Mouse (Mus musculus): Measurements from ENCODE around the gene Oasl1. TPM values are rescaled to one million over a fixed set of nuclear protein-coding genes. Genes with fewer than 3 reads are reported as not detected.
"Not testable (repeated sequence)": the region's sequence is repeated elsewhere in the genome, so short reads cannot be mapped to it uniquely, and the experiment has no call there.

Gene Oasl1
- total RNA-seq, 4 experiments from 2014 or later: not detected

DNA sequence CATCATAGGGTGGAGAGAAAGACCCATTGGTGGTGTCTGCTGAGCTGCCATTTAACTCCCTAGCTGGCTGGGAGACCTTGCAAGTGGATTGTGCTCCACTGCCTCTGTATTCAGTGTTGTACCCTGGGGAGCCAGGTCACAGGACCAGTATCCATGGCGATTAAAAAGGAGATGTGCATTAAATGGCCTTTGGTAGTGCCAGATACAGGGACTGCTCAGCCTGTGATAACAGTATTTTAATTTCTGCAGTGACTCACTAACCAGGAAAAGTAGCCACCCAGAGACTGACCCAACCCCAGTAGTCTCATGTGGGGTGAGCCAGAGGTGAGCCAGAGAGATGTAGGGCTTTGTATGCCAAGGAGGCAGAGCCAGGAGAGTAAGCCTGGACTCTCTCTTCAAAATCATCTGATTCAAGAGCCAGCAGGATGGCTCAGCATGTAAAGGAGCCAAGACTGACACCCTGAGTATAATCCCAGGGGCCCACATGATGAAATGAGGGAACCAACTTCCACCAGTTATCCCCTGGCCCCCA, 3.2 kb downstream of the Oasl1 start:
- DNase-seq (ENCODE audit: low spot score in 2 of 2): no peak

DNA sequence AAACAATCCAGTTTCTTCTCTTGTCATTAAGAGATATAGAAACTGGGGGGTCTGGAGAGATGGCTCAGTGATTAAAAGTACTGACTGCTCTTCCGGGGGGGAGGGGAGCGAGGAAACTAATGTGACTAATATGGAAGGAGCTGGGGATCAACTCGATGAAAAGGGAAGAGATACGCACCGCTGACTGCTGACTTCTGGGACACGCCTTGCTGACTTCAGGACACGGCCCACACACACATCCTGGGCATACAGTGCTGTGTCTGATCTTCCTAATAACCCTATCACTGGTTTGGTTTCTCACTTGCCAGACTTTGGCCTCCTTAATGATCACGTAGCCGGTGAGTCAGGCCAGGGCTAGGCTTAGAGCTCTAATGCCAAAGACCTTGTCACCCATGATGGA, 3.7 kb downstream of the Oasl1 start:
- no peak for DNase-seq (ENCODE audit: low spot score in 2 of 2)

DNA sequence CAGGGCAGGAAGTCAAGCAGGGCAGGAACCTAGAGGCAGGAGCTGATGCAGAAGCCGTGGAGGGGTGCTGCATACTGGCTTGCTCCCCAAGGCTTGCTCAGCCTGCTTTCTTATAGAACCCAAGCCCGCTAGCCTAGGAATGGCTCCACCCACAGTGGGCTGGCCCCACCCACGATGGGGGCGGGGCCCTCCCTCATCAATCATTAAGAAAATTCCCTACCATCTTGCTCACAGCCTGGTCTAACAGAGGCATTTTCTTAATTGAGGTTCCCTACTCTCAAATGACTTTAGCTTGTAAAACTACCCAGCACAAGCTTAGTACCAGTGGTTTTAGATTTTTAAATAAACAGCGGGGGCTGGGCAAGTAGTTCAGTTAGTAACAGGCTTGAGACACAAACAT, 8.6 kb downstream of the Oasl1 start:
- DNase-seq (ENCODE audit: low spot score in 2 of 2): no peak

DNA sequence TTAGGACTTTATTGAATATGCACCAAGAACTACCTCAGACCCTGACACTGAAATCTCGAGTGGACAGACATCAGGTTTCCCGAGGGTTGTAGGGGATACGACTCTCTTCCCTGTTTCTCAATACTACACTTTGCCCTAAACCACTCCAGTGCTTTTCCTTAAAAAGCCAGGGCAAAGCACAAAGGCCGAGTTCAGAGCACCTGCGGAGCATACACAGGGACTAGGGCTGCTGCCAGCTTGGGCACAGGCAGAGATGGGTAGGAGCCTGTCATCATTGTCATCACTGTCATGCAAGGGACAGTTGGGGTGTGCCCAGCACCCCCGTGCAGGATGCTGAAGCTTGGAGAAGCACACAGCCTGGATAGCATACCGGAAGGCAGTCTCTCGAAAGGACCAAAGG, 10.2 kb downstream of the Oasl1 start:
- DNase-seq (ENCODE audit: low spot score in 2 of 2): no peak

DNA sequence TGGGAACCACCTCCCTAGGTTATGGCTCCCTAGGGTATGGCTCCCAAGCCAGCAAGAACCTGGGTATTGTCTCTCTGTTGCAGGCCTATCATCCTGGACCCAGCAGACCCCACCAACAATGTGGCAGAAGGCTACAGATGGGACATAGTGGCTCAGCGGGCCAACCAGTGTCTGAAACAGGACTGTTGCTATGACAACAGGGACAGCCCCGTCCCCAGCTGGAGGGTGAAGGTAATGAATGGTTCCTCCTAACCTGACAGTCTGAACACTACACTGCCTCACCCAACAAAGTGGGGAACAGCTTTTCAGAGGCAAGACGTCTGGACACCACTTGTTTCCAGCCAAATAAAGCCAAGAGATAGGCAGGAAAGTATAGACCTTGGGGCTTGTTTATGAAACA, 12.8 kb downstream of the Oasl1 start:
- DNase-seq (ENCODE audit: low spot score in 2 of 2): no peak

DNA sequence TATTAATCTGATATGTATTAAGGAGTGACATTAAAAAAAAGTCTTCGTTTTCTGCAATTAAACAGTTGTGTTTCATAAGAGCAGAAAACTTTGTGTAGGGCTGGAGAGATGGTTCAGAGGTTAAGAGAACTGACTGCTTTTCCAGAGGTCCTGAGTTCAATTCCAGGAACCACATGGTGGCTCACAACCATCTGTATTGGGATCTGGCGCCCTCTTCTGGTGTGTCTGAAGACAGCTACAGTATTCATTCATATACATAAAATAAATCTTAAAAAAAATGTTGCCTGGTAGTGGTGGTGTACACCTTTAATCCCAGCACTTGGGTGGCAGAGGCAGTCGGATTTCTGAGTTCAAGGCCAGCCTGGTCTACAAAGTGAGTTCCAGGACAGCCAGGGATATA, 18.1 kb downstream of the Oasl1 start:
- DNase-seq (ENCODE audit: low spot score in 2 of 2): not testable (repeated sequence)

DNA sequence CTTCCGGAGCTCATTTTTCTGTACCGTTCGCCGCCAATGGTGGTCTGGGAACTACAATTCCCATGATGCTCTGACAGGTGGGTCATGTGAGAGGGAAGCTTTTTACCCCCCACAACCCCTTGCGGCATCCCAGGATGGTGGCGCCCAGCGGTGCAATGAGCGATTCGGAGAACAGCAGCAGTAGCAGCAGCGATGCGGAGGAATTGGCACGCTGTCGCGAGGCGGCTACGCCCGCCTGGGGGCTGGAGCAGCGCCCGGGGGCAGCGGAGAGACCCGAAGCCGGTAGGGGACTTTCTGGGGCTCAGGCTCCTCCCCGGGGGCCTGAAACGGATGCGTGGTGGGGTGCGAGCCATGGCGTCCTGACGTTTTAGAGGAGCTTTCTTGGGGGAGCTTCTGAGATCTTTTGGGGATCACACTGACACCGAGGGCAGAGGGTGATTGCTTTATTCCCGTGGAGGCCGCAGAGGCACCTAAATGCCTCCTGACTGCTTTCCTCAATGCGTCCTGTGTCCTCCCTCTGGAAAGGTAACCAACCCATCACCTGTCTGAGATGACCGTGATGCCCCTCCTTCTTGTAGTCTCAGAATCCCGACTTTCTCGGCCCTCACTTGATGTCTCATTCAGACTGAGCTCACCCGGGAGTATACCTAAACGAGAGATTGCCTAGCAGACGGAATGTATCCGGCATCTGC, 19.2 kb downstream of the Oasl1 start, which contains the start of gene 2210016L21Rik:
2210016L21Rik (plus strand) TSS at position 85 of the 692 bp plus-strand sequence.
- DNase-seq (ENCODE audit: low spot score in 2 of 2): peak; percentile 57 to 71

DNA sequence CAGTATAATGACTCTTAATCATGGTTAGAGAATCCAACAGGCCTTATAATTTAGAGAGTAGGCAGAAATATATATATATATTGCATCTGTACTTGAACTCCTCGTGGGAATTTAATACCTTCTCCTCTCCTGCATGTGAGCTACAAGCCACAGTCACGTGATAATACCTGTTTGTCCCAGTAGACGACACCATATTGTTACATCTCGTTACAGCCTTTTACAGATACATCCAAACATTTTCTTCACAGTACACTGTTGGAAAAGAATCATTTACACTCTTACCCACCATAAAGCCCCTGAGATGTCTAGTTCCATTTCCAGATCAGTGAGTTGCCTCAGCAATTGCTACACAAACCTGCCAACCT, 19.7 kb downstream of the Oasl1 start:
- no peak for DNase-seq (ENCODE audit: low spot score in 2 of 2)

DNA sequence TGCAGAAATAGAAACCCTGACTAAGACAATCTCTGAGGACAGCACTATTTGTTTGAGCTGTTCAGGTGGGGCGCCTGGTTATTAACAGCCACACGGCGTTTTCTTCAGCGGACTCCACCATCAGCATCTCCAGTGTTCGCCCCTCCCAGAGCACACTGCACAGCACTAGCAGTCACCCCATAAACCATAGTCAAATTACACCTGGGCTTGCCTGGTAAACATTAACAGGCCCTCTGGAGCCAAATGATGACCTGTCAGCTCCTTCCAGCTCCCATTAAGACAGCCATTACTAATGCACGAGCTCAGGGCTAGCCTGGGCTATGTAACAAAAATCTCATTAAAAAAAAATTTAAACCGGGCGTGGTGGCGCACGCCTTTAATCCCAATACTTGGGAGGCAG, 22.0 kb downstream of the Oasl1 start:
- DNase-seq (ENCODE audit: low spot score in 2 of 2): no peak

DNA sequence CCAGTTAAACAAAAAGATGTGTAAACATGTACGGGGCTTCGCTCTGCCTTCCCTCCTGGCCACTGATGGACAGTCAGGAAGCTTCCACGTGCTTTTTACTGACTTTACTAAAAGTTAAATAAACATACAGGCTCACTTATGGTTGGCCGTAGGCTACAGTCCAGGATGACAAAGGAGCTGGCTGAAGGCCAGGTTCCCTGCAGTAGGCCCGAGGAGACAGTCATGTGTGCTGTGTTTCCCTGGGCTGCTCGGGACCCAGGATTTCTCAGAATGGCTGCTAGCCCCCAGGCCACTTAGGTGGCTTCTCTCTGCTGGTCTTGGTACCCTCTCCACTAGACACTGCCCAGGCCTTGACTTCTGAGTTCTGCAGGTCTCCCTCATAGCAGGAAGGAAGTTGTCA, 25.9 kb downstream of the Oasl1 start:
- no peak for DNase-seq (ENCODE audit: low spot score in 2 of 2)

DNA sequence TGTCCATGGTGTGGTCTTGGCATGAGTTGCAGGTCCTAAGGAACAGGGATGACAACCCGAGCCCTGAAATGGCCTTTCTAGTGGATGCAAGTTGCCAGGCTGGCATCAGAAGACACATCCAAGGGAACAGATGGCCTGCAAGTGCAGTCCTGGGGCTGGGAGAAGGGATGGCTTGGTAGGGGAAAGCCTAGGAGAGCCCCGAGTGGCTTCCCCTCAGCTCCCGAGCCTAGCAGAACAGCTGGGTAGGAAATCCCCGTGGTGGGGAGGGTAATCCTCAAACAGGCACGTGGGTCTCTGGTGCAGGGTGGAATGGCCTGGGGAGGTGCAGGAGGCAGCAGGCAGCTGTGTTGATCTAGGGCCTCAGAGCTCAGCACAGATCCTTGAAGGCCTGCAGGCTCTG, 26.3 kb downstream of the Oasl1 start:
- DNase-seq (ENCODE audit: low spot score in 2 of 2): no peak

DNA sequence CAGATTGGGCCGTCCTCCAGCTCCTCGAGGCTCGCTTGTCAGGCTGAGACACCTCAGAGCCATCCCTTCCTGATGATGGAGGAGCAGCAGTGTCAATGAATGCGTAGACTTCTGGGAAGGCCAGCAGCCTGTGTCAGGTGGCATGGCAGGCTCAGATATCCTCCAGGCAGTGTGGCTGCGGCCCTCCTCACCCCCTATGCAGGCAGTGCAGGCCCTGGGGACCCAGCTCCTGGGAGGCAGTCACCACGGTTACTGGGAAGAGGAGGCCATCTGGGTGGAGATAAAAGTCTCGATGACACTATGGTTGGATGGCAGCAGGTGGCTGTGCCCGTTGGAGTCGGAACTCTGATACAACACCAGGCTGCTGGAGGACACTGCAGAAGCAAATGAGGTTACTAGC, 26.8 kb downstream of the Oasl1 start:
- no peak for DNase-seq (ENCODE audit: low spot score in 2 of 2)

DNA sequence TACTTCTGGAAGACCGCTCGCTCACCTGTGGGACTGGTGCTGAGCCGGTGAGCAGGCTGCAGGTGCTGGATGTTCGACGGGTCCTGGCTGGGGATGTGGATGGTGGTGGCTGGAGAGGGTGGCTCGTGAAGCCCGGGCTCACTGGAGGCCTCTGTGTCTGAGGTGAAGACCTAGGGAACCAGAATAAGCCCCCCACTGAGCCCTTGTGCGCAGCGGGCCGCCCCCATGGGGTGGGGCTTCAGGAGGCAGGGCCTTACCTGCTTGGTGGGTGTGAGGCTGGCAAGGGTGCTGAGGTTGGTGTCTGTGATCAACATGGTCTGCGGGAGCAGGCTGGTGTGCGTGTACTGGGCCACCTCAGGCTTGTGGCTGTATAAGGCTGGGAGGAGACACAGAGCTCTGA, 27.6 kb downstream of the Oasl1 start:
- no peak for DNase-seq (ENCODE audit: low spot score in 2 of 2)

DNA sequence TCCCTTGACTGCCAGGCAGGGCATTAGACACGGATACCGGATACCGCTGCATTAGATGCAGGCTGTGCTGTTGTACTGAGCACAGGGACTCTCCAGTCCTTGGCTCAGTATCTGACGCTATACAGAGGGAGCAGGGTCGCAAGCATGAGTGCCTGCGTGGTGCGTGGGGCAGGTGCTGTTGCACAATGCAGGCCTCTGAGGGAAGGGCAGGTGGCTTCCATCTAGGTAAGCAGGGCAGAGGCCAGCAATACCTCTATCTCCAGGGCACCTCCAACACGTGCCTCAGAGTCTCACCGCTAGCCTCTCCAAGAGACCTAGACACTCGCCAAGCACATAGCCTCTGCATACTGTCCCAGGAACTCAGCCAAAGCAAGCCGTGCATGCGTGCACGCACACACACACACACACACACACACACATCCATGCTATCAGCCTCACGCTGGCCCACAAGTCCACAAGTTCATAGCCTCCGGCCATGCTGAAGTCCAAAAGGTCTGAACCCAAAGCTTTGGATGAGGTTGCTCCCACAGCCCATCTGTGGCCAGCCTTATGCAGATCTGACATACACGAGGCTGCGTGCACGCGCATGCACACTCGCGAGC, 28.3 kb downstream of the Oasl1 start:
- DNase-seq (ENCODE audit: low spot score in 2 of 2): no peak

DNA sequence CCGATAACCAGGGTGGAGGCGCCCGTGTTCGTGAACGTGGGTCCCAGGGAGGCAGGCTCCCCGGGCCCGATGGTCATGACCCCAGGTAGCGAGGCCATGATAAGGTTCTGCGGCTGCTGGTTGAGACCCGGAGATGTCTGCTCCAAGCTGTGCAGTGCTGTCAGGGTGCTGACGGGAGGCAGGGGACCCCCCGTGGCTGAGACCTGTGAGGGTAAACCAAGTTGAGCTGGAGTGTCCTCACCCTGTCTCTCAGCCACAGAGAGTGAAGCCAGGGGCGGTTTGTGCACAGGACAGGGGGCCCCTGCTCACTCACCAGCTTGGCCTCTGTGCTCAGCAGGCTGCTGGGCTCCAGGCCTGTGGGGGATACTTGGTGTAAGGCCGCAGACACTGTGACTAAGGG, 30.3 kb downstream of the Oasl1 start:
- DNase-seq (ENCODE audit: low spot score in 2 of 2): no peak

DNA sequence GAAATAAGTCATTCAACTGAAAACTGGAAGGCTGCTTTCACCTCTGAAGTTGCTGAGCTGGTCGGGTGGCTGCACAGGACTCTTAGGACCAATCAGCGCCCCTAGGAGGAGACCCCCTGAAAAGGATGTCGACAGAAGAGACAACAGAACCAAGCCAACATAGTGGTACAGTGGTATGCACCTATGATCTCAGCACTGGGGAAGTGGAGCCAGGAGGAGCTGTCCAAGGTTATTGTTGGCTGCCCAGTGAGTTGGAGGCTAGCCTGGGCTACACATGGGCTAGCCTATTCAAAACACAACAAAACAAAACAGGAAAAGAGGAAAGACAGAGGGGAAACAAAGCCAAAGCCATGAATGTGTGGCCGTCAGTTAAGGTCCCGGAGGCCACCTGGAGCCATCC, 35.0 kb downstream of the Oasl1 start:
- no peak for DNase-seq (ENCODE audit: low spot score in 2 of 2)

DNA sequence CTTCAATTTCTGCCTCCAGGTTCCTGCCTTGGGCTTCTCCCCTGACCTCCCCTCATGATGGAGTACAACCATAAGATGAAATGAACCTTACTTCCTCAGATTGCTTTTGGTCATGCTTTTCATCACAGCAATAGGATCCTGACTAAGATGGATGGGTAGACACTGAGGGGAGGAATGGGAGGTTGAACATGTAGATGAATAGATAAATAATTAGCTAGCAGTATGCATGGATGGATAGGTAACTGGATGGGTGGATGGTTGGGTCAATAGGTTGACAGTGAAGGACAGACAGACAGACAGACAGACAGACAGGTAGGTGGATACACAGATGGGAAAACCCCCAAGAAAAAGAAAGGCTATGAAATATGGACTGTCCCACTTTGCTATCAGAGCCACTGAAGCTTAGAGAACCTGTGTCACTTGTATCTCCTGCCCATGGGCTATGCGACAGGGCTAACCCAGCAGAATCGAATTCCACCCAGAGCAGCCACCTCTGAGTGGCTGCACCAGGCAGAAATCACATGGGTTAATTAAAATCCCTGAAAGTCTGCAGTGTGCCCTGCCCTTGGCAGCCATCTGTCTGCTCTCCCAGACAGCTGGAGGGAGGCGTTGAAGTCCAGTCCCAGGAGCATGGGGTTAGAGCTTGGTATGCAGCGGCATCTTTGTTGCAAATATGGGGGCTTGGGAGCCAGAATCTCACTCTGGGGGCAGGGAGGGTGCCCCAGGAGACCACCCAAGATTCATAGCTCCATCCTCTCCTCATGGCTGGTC, 38.7 kb downstream of the Oasl1 start:
- no peak for DNase-seq (ENCODE audit: low spot score in 2 of 2)

DNA sequence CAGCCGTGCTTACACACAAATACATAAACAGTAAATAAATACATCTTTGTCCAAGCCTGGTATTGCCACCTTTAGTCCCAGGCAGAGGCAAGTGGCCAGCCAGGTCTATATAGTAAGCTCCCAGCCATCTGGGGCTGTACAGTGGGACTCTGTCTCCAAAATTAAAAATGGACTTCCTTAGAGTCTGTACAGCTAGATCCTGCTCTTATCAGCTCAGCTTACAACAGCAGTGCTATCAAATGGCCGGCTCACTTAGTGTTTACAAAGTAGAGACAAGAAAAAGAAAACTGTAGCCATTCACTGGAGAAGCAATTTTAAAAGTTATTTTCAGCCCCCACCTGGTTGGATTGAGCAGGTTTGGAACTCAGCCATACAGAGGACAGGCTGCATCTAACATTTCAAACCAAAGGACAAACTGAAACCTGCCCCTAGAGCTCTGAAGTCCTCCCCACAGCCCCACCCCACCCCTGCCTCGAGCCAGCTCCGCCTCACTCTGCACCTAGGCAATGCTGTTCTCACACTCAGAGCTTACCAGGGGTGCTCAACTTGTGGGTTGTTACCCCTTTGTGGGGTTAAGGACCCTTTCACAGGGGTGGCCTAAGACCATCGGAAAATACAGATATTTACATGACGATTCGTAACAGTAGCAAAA, 41.4 kb downstream of the Oasl1 start:
- no peak for DNase-seq (ENCODE audit: low spot score in 2 of 2)

DNA sequence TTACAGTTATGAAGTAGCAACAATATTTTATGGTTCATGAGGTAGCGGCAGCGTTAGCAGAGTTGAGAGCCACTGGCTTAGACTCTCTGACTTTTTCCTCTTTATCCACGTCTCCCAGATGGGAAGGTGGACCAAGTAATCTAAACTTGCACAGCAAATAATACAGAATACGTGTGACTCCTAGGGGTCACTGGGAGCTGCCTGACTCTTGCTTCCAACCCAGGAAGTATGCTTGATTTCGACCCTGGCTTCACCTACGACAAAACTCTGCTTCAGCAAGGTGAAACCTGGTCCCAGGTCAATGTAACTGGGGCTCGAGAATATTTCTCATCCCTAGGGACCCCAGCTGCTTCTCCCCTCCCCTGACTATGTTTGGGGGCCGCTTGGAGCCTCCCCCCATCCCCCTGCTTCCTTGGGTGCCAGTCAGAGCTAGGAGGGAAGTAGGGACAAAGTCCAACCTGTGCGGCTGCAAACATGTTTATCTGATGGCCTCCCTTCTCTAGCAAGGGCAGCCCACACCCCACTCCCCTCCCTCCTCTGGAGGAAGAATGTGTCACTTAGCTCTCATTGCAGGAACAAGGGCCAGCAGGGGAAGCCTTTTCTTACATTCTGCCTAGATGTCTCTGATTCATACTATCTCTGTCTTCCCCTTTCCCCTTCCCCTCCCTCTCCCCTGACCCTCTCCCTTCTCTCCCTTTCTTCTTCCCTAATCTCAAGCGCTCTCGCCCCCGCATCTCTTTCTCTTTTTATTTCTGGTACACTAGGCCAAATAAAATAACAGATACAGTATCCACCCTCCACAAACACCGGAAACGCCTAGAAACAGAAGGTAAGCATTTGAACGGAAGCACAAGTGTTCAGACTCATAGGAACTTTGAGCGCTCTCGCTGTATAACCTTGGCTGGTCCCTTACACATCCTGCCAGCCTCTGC, 42.2 kb downstream of the Oasl1 start:
- no peak for DNase-seq (ENCODE audit: low spot score in 2 of 2)

DNA sequence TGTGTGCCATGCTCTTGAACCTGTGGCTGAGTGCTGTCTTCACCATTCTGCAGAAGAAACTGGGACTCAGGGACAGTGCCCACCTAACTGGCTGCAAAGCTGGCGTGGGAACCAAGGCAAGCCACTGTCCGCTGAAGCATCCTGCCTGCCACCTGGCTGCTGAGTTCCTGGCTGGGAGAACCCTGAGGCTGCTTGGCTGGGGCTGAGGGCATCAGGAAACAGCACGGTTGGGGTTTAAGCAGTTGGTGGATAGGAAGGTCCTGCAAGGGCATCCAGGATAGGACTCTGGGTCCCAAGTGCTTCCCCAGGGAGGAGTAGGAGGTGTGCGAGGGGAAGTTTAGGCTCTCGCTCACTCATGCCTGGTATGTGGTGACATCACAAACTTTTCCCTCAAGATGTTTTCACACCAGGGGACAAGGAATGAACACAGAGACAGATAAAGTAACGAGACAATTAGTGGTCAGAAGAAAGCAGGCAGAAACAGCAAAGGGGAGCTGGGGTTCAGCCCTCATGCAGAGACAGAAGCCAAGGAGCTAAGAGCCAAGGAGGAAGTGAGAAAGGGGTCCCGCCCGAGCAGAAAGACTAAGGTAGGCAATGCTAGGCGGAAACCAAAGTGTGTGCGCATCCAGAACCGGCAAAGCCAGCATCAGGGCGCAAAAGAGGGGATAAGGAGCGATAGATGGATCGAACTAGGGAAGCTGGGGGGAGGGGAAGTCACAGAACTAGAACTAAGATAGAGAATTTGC, 44.7 kb downstream of the Oasl1 start:
- DNase-seq (ENCODE audit: low spot score in 2 of 2): no peak
